Mouse (Mus musculus) layer of hippocampus, adult 9-10 months (tissue): ENCODE data around the gene Smdt1.
A peak's percentile ranks its signal among the peaks of the same experiment; 100 is the strongest.
"Not testable (repeated sequence)": the region's sequence is repeated elsewhere in the genome, so short reads cannot be mapped to it uniquely, and the experiment has no call there.

Source experiments
- DNase-seq: peaks from one replicate; pipeline ENCODE4 v3.0.0; 2022; ENCODE audit warnings: low spot score

The Smdt1 gene

GRCm38 (mm10) chr15:82368851-82369250, 30.1 kb downstream of the Smdt1 start:
- no peak for DNase-seq

- DNase-seq = no peak
Observed at GRCm38 (mm10) chr15:82372446-82372845, 33.7 kb downstream of the Smdt1 start.

- no peak for DNase-seq
Observed at GRCm38 (mm10) chr15:82372991-82373390, 34.2 kb downstream of the Smdt1 start.

- DNase-seq = no peak
Observed at GRCm38 (mm10) chr15:82374437-82374836, 35.7 kb downstream of the Smdt1 start.

- no peak for DNase-seq
Observed at GRCm38 (mm10) chr15:82375855-82376254, 37.1 kb downstream of the Smdt1 start.

GRCm38 (mm10) chr15:82376393-82377138, 37.8 kb downstream of the Smdt1 start:
- peak; percentile 63 for DNase-seq

GRCm38 (mm10) chr15:82377701-82378100, 38.9 kb downstream of the Smdt1 start:
- DNase-seq = no peak

GRCm38 (mm10) chr15:82378261-82379180, 39.8 kb downstream of the Smdt1 start:
- DNase-seq = no peak

- no peak for DNase-seq
Observed at GRCm38 (mm10) chr15:82379511-82379870, 40.7 kb downstream of the Smdt1 start.

GRCm38 (mm10) chr15:82379871-82380713, 41.3 kb downstream of the Smdt1 start, which contains the start of gene Cyp2d22:
TSS of gene Cyp2d22 (minus strand) at chr15:82380260.
- no peak for DNase-seq

GRCm38 (mm10) chr15:82380714-82381062, 41.9 kb downstream of the Smdt1 start:
- DNase-seq = no peak

GRCm38 (mm10) chr15:82382441-82382840, 43.7 kb downstream of the Smdt1 start:
- no peak for DNase-seq

GRCm38 (mm10) chr15:82385729-82386128, 47.0 kb downstream of the Smdt1 start:
- DNase-seq = no peak

- DNase-seq = not testable (repeated sequence)
Observed at GRCm38 (mm10) chr15:82389916-82390315, 51.2 kb downstream of the Smdt1 start.

- not testable (repeated sequence) for DNase-seq
Observed at GRCm38 (mm10) chr15:82393922-82394321, 55.2 kb downstream of the Smdt1 start, which contains the start of gene Cyp2d11. TSS of gene Cyp2d11 (minus strand) at chr15:82394022.

GRCm38 (mm10) chr15:82395955-82396354, 57.2 kb downstream of the Smdt1 start:
- DNase-seq = not testable (repeated sequence)
